Mouse (Mus musculus): Measurements from ENCODE around the gene Ube2g1. TPM values are rescaled to one million over a fixed set of nuclear protein-coding genes. Genes with fewer than 3 reads are reported as not detected.
"Not testable (repeated sequence)": the region's sequence is repeated elsewhere in the genome, so short reads cannot be mapped to it uniquely, and the experiment has no call there.

Gene Ube2g1
- total RNA-seq, 4 experiments from 2014 or later: 52.5 to 66.4 (median 60.5) TPM

DNA sequence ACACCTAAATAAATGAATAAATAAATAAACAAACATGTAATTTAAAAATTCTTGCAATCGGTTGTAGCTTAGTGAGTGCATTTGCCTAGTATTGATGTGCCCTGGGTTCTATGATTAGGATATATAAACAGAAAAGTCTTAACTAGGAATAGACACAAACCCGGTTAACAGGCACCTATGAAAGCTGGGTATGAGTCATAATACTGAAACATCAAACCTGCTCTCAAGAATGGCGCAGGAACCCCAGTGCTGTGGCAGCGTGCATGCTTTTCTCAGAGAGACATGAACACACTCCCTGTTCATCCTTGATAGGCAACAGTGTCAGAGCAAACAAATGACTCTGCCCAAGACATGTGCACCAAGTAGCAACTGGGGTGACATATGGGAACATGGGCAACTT lies 9.3 kb upstream of the Ube2g1 start:
- no peak for DNase-seq (ENCODE audit: low spot score)

DNA sequence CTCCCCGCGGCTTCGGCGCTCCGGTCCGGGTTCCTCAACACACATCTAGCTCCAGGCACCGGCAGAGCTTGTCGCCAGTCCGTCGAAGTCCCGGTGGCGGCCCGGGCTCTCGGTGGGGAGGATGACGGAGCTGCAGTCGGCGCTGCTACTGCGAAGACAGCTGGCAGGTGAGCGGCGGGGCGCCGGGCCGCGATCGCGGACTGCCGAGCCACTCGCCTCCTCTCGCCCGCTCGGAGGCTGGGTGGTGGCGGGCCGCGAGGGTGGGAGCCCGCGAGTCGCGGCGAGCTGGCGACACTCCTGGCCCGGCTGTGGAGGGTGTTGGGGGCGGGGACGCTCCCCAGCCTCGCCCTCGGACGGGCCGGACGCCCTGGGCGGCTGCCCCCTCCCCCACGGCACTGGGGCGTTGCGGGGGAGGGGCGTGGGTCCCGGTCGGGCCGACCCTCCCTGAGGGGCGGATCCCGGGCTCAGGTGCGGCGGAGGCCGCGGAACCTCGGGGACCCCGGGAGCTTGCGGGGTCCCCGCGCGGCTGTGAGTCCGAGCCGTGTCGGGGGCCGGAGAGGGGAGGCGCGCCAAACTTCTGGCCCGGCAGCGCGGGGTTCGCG lies 487 bp downstream of the Ube2g1 start:
- DNase-seq (ENCODE audit: low spot score): peak; percentile 72

DNA sequence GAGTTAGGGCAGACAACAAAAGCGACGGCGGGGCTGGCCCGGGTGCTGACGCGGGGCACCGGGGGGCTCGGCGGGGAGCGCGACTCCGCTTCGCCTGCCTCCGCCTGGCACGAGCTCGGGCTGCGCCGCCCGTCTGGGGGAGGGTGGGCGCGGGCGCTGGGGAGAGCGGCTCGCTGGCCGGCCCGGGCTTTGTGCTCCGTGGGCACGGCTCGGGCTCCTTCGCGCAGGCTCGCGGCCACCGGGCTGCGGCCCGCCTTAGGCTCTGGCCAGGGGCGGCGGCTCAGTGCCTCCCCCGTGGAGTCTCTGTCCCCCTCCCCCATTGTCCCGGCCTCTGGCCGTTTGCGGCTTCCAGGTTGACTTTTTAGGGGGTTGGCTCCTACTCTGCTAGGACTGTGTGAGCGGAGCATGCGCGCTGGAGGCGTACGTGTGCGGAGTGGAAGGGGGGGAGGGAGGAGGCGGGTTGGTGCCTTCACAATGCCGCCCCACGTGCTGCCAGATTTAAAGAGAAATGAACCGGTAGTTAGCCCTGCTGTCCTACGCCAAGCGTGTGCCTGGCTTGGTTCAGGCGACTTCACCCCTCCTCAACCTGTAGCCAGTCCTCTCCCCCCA lies 1.1 kb downstream of the Ube2g1 start:
- DNase-seq (ENCODE audit: low spot score): peak; percentile 91

DNA sequence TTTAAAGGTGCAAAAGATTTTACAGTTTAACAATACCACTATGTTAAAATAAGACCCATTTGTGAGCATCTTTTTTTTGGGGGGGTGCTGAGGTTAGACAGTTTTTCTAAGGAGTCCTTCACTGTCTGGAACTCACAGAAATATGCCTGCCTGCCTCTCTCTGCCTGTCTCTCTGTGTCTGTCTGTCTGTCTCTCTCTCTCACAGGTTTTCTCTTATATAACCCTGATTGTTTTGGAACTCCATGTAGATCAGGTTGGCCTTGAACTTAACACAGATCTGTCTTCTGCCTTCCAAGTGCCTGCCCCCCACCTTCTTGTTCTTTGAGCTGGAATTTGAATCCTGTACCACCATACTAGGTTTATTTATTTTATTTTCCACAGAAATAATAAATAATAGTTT lies 2.2 kb downstream of the Ube2g1 start:
- DNase-seq (ENCODE audit: low spot score): no peak

DNA sequence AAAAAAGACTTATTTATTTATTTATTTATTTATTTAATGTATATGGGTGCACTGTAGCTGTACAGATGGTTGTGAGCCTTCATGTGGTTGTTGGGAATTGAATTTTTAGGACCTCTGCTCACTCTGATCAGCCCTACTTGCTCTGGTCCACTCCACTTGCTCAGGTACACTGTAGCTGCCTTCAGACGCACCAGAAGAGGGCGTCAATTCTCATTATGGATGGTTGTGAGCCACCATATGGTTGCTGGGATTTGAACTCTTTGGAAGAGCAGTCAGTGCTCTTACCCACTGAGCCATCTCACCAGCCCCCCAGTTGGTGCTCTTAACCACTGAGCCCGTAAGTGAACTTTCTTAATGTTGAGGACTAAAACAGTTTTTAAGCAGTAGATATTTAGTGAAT lies 7.3 kb downstream of the Ube2g1 start:
- DNase-seq (ENCODE audit: low spot score): not testable (repeated sequence)

DNA sequence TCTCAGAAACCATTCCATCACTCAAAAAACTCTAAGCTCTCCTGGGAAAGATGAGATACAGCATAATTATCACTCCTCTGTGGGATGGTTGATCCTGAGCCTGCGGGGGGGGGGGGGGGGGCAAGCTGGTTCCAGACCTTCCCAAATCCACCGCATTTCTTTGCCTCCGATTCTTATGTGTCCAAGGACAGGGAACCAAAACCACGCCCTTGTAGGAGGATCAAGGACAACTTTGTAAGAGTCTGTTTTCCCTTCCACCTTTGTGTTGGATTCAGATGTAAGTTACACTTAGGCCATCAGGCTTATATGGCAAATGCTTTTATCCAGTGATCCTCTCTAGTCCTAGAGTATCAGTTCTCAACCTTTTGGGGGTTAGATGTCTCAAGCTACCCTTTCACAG lies 8.8 kb downstream of the Ube2g1 start:
- DNase-seq (ENCODE audit: low spot score): no peak

DNA sequence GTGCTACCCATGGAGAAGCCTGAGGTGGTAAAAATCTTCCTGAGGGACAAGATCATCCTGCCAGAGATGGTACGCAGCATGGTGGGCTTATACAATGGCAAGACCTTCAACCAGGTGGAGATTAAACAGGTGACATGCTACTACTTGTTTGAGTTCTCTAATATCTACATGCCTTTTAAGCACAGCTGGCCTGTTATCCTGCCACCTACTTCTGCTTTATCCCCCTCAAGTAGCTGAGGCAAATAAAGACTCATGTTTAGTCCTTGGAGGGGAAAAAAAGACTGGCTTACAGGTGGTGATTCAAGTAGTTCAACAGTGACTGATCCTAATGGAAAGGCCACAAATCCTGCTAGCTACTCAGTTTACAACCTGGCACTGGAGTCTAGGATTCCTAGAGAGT lies 11.4 kb downstream of the Ube2g1 start:
- DNase-seq (ENCODE audit: low spot score): no peak

DNA sequence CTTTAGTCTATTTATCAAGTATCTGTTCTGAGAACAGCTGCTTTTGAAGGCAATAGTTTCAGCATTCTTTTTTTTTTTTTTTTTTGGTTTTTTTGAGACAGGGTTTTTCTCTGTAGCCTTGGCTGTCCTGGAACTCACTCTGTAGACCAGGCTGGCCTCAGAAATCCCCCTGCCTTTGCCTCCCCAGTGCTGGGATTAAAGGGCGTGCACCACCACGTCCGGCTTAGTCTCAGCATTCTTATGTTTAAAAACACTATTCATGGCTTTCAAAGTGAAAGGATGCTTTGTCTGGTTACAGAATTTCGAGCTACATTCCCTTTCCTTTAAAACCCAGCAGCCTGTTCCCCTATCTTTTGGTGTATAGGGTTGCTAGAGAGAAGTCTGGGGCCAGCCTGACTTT lies 35.6 kb downstream of the Ube2g1 start:
- no peak for DNase-seq (ENCODE audit: low spot score)

DNA sequence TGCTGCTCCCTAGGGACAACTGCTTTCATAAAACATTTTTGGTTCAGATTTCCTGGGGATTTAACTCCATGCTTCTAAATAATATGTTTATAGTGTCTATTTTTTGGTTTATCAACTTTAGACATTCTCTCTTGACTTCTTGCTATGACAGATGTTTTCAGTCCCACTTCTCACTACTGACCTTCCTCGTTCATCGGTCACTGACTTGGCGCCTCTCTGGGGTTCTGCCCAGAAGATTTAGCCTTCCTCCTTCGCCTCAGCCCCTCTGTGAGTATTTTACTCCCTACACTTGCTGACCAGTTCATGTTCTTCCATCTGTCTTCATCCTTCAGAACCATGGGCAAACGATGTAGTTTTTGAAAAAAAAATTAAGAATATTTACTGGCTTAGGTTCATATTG lies 38.3 kb downstream of the Ube2g1 start:
- DNase-seq (ENCODE audit: low spot score): peak; percentile 6

DNA sequence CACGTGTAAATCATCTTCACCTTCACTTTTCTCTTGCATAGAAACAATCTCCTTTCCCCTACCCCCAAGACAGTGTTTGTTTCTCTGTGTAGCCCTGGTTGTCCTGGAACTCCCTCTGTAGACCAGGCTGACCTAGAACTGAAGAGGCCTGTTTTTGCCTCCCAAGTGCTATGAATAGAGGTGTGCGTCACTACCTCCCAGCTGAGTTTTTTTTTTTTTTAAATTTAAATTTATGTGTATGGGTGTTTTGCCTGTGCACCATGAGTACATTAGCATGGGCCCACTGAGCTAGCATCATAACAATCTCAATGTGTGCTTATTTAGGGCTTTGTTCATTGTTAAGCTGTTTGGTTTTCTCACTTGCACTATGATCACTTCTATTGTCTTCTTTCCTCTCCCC lies 43.3 kb downstream of the Ube2g1 start:
- DNase-seq (ENCODE audit: low spot score): no peak

DNA sequence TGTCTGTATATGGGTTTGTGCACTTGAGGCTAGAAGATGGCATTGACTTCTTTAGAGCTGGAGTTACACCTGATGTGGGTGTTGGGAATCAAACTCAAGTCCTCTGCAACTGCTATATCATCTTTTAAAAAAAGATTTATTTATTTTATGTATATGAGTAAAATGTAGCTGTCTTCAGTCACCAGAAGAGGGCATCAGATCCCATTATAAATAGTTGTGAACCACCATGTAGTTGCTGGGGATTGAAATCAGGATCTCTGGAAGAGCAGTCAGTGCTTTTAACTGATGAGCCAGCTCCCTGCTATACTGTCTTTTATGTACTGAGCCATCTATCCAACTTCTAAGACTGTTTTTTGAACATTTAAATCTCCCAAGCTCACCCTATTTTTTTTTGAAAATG lies 52.8 kb downstream of the Ube2g1 start:
- DNase-seq (ENCODE audit: low spot score): no peak

DNA sequence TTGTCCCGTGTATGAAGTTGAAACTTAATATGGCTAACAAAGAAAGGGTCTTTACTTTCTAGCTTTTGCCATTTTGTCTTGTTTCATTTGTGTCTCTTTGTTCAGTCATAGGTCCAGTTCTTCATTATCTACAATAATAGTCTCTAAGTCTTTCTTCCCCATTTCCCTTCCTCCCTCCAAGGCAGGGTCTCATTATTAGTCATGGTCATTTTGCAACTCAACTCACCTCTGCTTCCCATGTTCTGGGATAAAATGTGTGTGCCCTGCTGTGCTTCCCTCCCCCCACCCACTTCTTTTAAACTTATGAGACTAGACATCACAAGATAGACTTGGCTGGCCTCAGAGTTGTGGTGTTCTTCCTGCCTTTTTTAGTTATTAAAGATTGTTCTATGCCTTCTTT lies 53.3 kb downstream of the Ube2g1 start:
- no peak for DNase-seq (ENCODE audit: low spot score)

DNA sequence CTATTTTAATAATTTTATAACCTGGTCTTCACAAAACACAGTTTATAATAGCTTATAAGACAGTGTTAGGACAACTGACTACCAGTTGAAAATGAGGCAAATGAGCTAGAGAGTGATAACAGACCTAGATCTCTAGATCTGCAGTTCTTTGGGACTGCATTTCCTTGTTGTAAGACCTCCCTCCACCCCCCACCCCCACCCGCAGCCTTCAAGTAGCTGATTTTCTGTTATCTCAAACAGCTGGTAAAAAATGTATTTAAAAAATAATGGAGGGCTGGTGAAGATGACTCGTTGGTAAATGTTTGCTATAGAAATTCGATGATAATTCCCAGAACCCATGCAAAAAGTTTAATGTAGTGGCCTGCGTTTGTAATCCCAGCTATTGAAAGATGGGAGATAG lies 57.6 kb downstream of the Ube2g1 start:
- no peak for DNase-seq (ENCODE audit: low spot score)

DNA sequence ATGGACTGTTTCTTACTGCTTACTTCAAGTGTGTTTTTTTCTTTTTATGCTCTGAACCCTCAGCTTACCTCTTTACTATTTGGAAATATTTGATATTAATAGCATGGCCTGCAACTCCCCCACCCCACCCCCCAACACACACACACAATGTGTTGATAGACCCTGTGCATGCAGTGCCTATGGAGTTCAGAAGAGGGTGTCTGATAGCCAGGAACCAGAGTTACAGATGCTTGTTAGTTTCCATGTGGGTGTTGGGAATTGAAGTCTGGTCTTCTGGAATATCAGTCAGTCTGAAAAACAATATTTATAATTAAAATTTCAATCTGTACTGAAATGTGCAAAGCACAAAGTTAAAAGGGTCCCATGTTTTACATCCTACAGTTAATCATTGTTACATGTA lies 63.6 kb downstream of the Ube2g1 start:
- DNase-seq (ENCODE audit: low spot score): no peak

DNA sequence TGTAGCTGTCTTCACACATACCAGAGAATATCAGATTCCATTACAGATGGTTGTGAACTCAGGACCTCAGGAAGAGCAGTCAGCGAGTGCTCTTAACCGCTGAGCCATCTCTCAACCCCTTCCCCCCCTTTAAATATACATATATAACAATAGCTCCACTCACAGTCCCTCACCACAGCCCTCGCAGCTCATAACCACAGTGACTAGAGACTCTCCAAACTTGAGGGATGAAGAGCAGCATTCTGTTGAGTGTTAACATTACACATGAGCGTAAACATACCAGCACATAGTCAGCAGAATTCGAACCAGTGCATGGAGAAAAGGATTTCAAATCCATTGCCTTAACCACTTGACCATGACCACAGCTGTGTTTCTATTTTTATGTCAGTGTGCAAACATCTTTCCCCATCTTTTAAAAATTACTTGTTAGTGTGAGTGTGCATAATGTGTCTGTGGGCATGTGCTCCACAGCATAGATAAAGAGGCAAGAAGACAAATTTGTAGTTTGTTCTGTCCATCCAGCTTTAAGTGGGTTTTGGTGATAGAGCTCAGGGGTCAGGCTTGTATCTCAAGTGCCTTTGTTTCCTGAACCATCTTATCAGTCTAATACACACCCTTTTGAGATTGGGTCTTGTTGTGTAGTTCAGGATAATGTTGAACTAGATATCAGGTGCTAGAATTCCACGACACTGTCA lies 64.4 kb downstream of the Ube2g1 start:
- DNase-seq (ENCODE audit: low spot score): no peak

DNA sequence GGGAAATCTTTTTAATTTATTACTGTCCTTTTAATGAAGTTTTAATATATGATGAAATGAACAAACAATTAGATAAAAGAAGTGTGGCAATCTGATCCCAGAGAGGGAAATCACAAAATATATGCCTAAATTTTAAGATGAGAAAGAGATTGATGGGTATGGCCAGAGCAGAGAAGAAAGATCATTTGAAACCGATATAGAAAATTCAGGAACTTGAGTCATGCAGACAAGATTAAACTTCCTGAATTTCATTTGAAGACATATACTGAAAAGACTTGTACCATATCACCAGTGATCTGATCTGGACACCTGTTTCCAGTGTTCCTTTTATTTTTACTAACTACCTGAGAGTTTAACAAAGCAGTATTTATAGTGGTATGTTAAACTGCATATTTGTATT lies 65.4 kb downstream of the Ube2g1 start:
- DNase-seq (ENCODE audit: low spot score): no peak

DNA sequence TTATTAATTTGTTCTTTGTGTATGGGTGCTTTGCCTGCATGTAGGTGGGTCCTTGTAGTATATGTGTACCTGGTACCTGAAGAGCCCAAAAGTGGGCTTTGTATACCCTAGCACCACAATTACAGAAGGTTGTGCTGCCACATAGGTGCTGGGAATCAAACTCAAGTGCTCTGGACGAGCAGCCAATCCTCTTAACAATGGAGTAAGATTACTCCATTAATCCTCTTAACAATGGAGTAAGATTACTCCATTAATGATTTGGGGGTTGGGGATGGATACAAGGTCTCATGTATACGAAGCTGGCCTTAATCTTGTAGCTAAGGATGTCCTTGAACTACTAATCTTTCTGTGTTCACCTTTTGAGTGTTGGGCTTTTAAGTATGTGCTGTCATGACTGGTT lies 68.2 kb downstream of the Ube2g1 start:
- no peak for DNase-seq (ENCODE audit: low spot score)

DNA sequence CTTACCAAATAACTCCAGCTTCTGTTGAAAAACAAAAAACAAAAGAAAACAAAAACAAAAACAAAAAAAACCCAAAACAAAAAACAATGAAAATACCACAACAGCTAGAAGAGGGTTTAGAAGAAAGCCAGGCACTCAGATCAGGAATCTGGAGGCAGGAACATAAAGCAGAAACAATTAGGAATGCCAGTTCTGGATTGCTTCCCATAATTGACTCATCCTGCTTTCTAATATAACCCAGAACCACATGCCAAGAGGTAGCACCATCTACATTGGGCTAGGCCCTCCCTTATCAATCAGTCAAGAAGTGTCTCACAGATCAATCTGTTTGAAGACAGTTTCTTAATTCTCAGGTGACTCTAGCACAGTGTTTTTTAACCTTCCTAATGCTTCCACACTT lies 73.6 kb downstream of the Ube2g1 start:
- no peak for DNase-seq (ENCODE audit: low spot score)

DNA sequence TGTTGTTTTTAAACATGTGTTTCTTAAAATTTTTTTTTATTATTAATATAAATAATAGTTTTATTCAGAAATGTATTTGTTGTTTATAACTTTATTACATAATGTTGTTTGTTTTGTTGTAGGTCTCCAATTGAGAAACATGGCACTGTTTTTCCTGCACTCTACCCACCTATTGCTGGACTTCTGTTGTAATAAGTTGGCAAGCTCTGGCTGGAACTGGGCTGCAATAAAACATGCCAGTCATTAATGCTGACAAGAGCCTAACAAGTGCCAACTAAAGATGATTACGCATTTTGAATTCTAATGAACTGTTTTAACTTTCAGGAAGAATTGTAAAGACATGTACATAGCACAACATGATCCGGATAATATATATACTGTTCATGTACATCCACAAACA lies 76.3 kb downstream of the Ube2g1 start:
- no peak for DNase-seq (ENCODE audit: low spot score)

DNA sequence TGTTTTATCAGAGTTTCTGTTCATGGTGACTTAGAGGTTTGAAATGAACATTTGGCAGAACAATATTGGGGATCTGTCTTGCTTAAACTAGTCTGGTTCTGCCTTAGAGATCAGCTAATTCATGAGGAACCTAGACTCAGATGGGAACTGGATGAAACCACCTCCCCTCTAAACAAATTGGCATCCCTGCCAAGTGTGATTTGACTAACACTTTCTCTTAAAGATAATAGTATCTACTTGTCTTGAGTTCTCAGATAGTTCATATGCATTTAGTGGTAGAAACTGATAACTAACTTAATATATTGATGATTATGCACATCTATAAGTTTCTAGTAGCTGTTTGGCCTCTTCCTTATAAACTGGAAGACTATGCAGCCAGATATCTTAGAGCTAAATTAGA lies 79.6 kb downstream of the Ube2g1 start:
- DNase-seq (ENCODE audit: low spot score): no peak

DNA sequence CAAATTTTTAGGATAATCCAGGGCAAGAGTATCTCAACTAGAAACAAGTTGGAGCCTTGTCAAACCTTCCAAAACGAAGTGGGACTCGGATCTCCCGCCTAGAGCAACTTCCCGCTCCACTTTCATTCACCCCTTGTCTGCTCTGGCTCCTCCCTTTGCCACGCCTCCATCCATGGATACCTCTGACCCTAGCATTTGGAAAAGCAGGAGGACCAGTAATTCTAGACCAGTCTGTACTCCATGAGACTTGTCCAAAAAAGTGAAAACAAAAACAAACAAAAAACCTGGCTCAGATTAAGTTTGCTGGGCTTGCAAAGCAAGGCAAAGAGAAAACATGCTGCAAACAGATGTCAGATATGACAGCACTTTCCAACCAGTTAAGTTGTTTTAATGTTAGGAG lies 81.2 kb downstream of the Ube2g1 start:
- no peak for DNase-seq (ENCODE audit: low spot score)

DNA sequence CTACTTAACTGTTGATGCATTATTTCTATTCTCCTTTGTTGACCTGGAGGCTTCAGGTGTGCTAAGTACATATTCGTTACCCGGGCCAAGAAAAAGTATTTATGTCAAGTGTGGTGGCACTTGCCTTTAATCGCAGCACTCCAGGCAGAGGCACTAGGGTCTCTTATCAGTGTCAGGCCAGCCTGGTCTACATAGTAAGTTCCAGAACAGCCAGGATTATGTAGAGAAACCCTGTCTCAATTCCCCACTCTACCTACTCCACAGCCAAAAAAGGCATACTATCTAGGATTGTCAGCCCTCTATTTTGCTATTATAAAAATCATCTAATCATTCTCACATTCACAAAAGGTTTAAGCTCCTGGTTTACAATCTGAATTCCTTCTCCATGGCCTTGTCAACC lies 82.0 kb downstream of the Ube2g1 start:
- DNase-seq (ENCODE audit: low spot score): no peak
